Mouse (Mus musculus) WW6 (cell line): ENCODE results near the gene Gng2.

Experiments
- DNase-seq: peaks from one replicate; pipeline ENCODE4 v3.0.0-alpha.2; 2013; ENCODE audit warnings: low read depth, low spot score

Gene Gng2

GRCm38 (mm10) chr14:19977271-19978024, at the start of gene Gng2:
Gene Gng2, minus strand, starts transcription at chr14:19977627.
- no peak for DNase-seq

- no peak for DNase-seq
Observed at GRCm38 (mm10) chr14:20024888-20025719, 47.7 kb upstream of the Gng2 start.

- DNase-seq = no peak
Observed at GRCm38 (mm10) chr14:20023939-20024338, 46.5 kb upstream of the Gng2 start.

- DNase-seq = no peak
Observed at GRCm38 (mm10) chr14:20019486-20019885, 42.1 kb upstream of the Gng2 start.

- DNase-seq = no peak
Observed at GRCm38 (mm10) chr14:20012506-20013275, 35.3 kb upstream of the Gng2 start.

GRCm38 (mm10) chr14:20007446-20007845, 30.0 kb upstream of the Gng2 start:
- no peak for DNase-seq

- no peak for DNase-seq
Observed at GRCm38 (mm10) chr14:20004777-20005289, 27.4 kb upstream of the Gng2 start.

- no peak for DNase-seq
Observed at GRCm38 (mm10) chr14:19996853-19997252, 19.4 kb upstream of the Gng2 start.

GRCm38 (mm10) chr14:19995943-19996342, 18.5 kb upstream of the Gng2 start:
- DNase-seq = no peak

GRCm38 (mm10) chr14:19994068-19994467, 16.6 kb upstream of the Gng2 start:
- no peak for DNase-seq

- no peak for DNase-seq
Observed at GRCm38 (mm10) chr14:19993570-19993883, 16.1 kb upstream of the Gng2 start.

- DNase-seq = no peak
Observed at GRCm38 (mm10) chr14:19992873-19993569, 15.6 kb upstream of the Gng2 start.

- DNase-seq = no peak
Observed at GRCm38 (mm10) chr14:19991861-19992260, 14.4 kb upstream of the Gng2 start.

- no peak for DNase-seq
Observed at GRCm38 (mm10) chr14:19990436-19990993, 13.1 kb upstream of the Gng2 start.

GRCm38 (mm10) chr14:19988410-19988809, 11.0 kb upstream of the Gng2 start:
- no peak for DNase-seq

GRCm38 (mm10) chr14:19987358-19987834, 10.0 kb upstream of the Gng2 start:
- no peak for DNase-seq

- peak; percentile 58 for DNase-seq
Observed at GRCm38 (mm10) chr14:19986614-19987357, 9.4 kb upstream of the Gng2 start.

- DNase-seq = no peak
Observed at GRCm38 (mm10) chr14:19985912-19986613, 8.6 kb upstream of the Gng2 start.

GRCm38 (mm10) chr14:19985107-19985911, 7.9 kb upstream of the Gng2 start:
- DNase-seq = no peak
